Mouse (Mus musculus): ENCODE data around the gene Shisal2a. TPM values are rescaled to one million over a fixed set of nuclear protein-coding genes. Genes with fewer than 3 reads are reported as not detected.

Shisal2a gene
- polyA plus RNA-seq, 1 experiment from 2014 or later, result 3.4 TPM

- H3K27me3 ChIP-seq (replicated peaks; ENCODE audit: control insufficient read depth, insufficient read depth, low read length), result no peaks in the 10 kb centered on the region
- H3K9me3 ChIP-seq (ENCODE audit: control insufficient read depth, low read length), result no peaks in the 10 kb centered on the region
- no peak overlapping the region for H3K9ac ChIP-seq (ENCODE audit: low read length)
- H3K4me3 ChIP-seq (ENCODE audit: low read depth, low read length), result no peak overlapping the region
- 0 out of 2 replicates have a peak overlapping the region, but pooled peaks have one; percentile 16 for H3K27ac ChIP-seq (ENCODE audit: low read depth)
- peaks cover 10% of the 10 kb centered on the region for H3K4me1 ChIP-seq (replicated peaks; ENCODE audit: control insufficient read depth, insufficient read depth, low read length)
- H3K36me3 ChIP-seq (ENCODE audit: control insufficient read depth, insufficient read depth, low read length), result peaks cover 38% of the 10 kb centered on the region
- ATAC-seq (replicated peaks; ENCODE audit: low FRiP score, low TSS enrichment, low read depth) (no peak), DNase-seq (ENCODE audit: low spot score) (no peak)
- no peak overlapping the region for H3K4me2 ChIP-seq (ENCODE audit: low read length)
- 60% methylated on average over 9 of the region's 9 CpGs for WGBS
These were observed 44.8 kb downstream of the Shisal2a start for GRCm38 (mm10) chr4:108338321-108338733.

- Histone ChIP-seq H3K9me3 (ENCODE audit: control insufficient read depth, low read length) (no peaks in the 10 kb centered on the region), H3K27ac (ENCODE audit: low read depth) (no peak overlapping the region), H3K36me3 (ENCODE audit: control insufficient read depth, insufficient read depth, low read length) (peaks cover 43% of the 10 kb centered on the region), H3K4me1 (replicated peaks; ENCODE audit: control insufficient read depth, insufficient read depth, low read length) (peaks cover 10% of the 10 kb centered on the region), H3K9ac (ENCODE audit: low read length) (no peak overlapping the region), H3K4me3 (ENCODE audit: low read depth, low read length) (no peak overlapping the region), H3K4me2 (ENCODE audit: low read length) (no peak overlapping the region), H3K27me3 (replicated peaks; ENCODE audit: control insufficient read depth, insufficient read depth, low read length) (no peaks in the 10 kb centered on the region)
- ATAC-seq (replicated peaks; ENCODE audit: low FRiP score, low TSS enrichment, low read depth), result no peak
- no peak for DNase-seq (ENCODE audit: low spot score)
- 51% methylated on average over 3 of the region's 3 CpGs for WGBS
These were observed 45.3 kb downstream of the Shisal2a start for GRCm38 (mm10) chr4:108337817-108338216.

- Histone ChIP-seq H3K4me3 (ENCODE audit: low read depth, low read length) (no peak overlapping the region), H3K27me3 (replicated peaks; ENCODE audit: control insufficient read depth, insufficient read depth, low read length) (no peaks in the 10 kb centered on the region), H3K9me3 (ENCODE audit: control insufficient read depth, low read length) (no peaks in the 10 kb centered on the region), H3K4me1 (replicated peaks; ENCODE audit: control insufficient read depth, insufficient read depth, low read length) (peaks cover 10% of the 10 kb centered on the region), H3K4me2 (ENCODE audit: low read length) (no peak overlapping the region), H3K36me3 (ENCODE audit: control insufficient read depth, insufficient read depth, low read length) (peaks cover 49% of the 10 kb centered on the region), H3K27ac (ENCODE audit: low read depth) (no peak overlapping the region), H3K9ac (ENCODE audit: low read length) (no peak overlapping the region)
- ATAC-seq (replicated peaks; ENCODE audit: low FRiP score, low TSS enrichment, low read depth) (no peak), DNase-seq (ENCODE audit: low spot score) (no peak)
- WGBS, result 72% methylated on average over 2 of the region's 2 CpGs
These were observed 46.4 kb downstream of the Shisal2a start for GRCm38 (mm10) chr4:108336765-108337164.

GRCm38 (mm10) chr4:108335413-108335812 is 47.7 kb downstream of the Shisal2a start:
- Histone ChIP-seq H3K4me2 (ENCODE audit: low read length) (no peak overlapping the region), H3K9me3 (ENCODE audit: control insufficient read depth, low read length) (no peaks in the 10 kb centered on the region), H3K9ac (ENCODE audit: low read length) (no peak overlapping the region), H3K36me3 (ENCODE audit: control insufficient read depth, insufficient read depth, low read length) (peaks cover 50% of the 10 kb centered on the region), H3K27ac (ENCODE audit: low read depth) (no peak overlapping the region), H3K27me3 (replicated peaks; ENCODE audit: control insufficient read depth, insufficient read depth, low read length) (no peaks in the 10 kb centered on the region), H3K4me1 (replicated peaks; ENCODE audit: control insufficient read depth, insufficient read depth, low read length) (peaks cover 10% of the 10 kb centered on the region), H3K4me3 (ENCODE audit: low read depth, low read length) (no peak overlapping the region)
- DNase-seq (ENCODE audit: low spot score), result no peak
- WGBS, result 90% methylated on average over 6 of the region's 6 CpGs
- no peak for ATAC-seq (replicated peaks; ENCODE audit: low FRiP score, low TSS enrichment, low read depth)

- H3K9me3 ChIP-seq (ENCODE audit: control insufficient read depth, low read length), result no peaks in the 10 kb centered on the region
- 89% methylated on average over 9 of the region's 9 CpGs for WGBS
- H3K27ac ChIP-seq (ENCODE audit: low read depth), result no peak overlapping the region
- H3K4me1 ChIP-seq (replicated peaks; ENCODE audit: control insufficient read depth, insufficient read depth, low read length), result peaks cover 3% of the 10 kb centered on the region; the same call in 1 of the 2 replicates
- peaks cover 36% of the 10 kb centered on the region for H3K36me3 ChIP-seq (ENCODE audit: control insufficient read depth, insufficient read depth, low read length)
- H3K4me3 ChIP-seq (ENCODE audit: low read depth, low read length), result no peak overlapping the region
- H3K9ac ChIP-seq (ENCODE audit: low read length), result no peak overlapping the region
- no peak for DNase-seq (ENCODE audit: low spot score)
- no peaks in the 10 kb centered on the region for H3K27me3 ChIP-seq (replicated peaks; ENCODE audit: control insufficient read depth, insufficient read depth, low read length)
- no peak overlapping the region for H3K4me2 ChIP-seq (ENCODE audit: low read length)
- no peak for ATAC-seq (replicated peaks; ENCODE audit: low FRiP score, low TSS enrichment, low read depth)
These were observed 51.1 kb downstream of the Shisal2a start for GRCm38 (mm10) chr4:108332041-108332440.

GRCm38 (mm10) chr4:108329840-108330239 is 53.3 kb downstream of the Shisal2a start:
- DNase-seq (ENCODE audit: low spot score) (no peak), ATAC-seq (replicated peaks; ENCODE audit: low FRiP score, low TSS enrichment, low read depth) (no peak)
- Histone ChIP-seq H3K36me3 (ENCODE audit: control insufficient read depth, insufficient read depth, low read length) (peaks cover 32% of the 10 kb centered on the region), H3K4me1 (replicated peaks; ENCODE audit: control insufficient read depth, insufficient read depth, low read length) (peaks cover 3% of the 10 kb centered on the region; the same call in 1 of the 2 replicates), H3K4me2 (ENCODE audit: low read length) (no peak overlapping the region), H3K27ac (ENCODE audit: low read depth) (no peak overlapping the region), H3K4me3 (ENCODE audit: low read depth, low read length) (no peak overlapping the region), H3K9ac (ENCODE audit: low read length) (no peak overlapping the region), H3K9me3 (ENCODE audit: control insufficient read depth, low read length) (no peaks in the 10 kb centered on the region), H3K27me3 (replicated peaks; ENCODE audit: control insufficient read depth, insufficient read depth, low read length) (no peaks in the 10 kb centered on the region)
- WGBS, result 91% methylated on average over 6 of the region's 6 CpGs

- peaks cover 14% of the 10 kb centered on the region; the same call in 1 of the 2 replicates for H3K36me3 ChIP-seq (ENCODE audit: control insufficient read depth, insufficient read depth, low read length)
These were observed 55.2 kb downstream of the Shisal2a start, which contains the start of gene Coa7 for GRCm38 (mm10) chr4:108327730-108328484. Coa7 (plus strand) TSS chr4:108328140.

GRCm38 (mm10) chr4:108327071-108327579 is 56.0 kb downstream of the Shisal2a start:
- WGBS, result 37% methylated on average over 6 of the region's 6 CpGs
- Histone ChIP-seq H3K4me3 (ENCODE audit: low read depth, low read length) (peak overlapping the region; percentile 75), H3K36me3 (ENCODE audit: control insufficient read depth, insufficient read depth, low read length) (peaks cover 6% of the 10 kb centered on the region; the same call in 1 of the 2 replicates), H3K9me3 (ENCODE audit: control insufficient read depth, low read length) (no peaks in the 10 kb centered on the region), H3K4me1 (replicated peaks; ENCODE audit: control insufficient read depth, insufficient read depth, low read length) (peaks cover 3% of the 10 kb centered on the region; the same call in 1 of the 2 replicates), H3K9ac (ENCODE audit: low read length) (peak overlapping the region; percentile 51), H3K4me2 (ENCODE audit: low read length) (peak overlapping the region; percentile 54), H3K27me3 (replicated peaks; ENCODE audit: control insufficient read depth, insufficient read depth, low read length) (no peaks in the 10 kb centered on the region), H3K27ac (ENCODE audit: low read depth) (peak overlapping the region; percentile 84)
- DNase-seq (ENCODE audit: low spot score) (peak; percentile 58), ATAC-seq (replicated peaks; ENCODE audit: low FRiP score, low TSS enrichment, low read depth) (no peak)

More at GRCm38 (mm10) chr4:108327730-108328484, 55.2 kb downstream of the Shisal2a start, which contains the start of gene Coa7:
- H3K9ac ChIP-seq (ENCODE audit: low read length), result peak within 1 kb of the TSS; percentile 61
- under 1% methylated on average over 44 of the region's 45 CpGs for WGBS
- H3K4me2 ChIP-seq (ENCODE audit: low read length), result peak within 1 kb of the TSS; percentile 54
- H3K4me1 ChIP-seq (replicated peaks; ENCODE audit: control insufficient read depth, insufficient read depth, low read length), result peaks cover 3% of the 10 kb centered on the region; the same call in 1 of the 2 replicates
- no peaks in the 10 kb centered on the region for H3K27me3 ChIP-seq (replicated peaks; ENCODE audit: control insufficient read depth, insufficient read depth, low read length)
- peak; percentile 92 for ATAC-seq (replicated peaks; ENCODE audit: low FRiP score, low TSS enrichment, low read depth)
- peak within 1 kb of the TSS; percentile 75 for H3K4me3 ChIP-seq (ENCODE audit: low read depth, low read length)
- peak within 1 kb of the TSS; percentile 84 for H3K27ac ChIP-seq (ENCODE audit: low read depth)
- DNase-seq (ENCODE audit: low spot score), result peak; percentile 100
- no peaks in the 10 kb centered on the region for H3K9me3 ChIP-seq (ENCODE audit: control insufficient read depth, low read length)

Data from intestine, embryonic 14.5 days (tissue).